Mouse (Mus musculus) CD4-positive, CD25-positive, alpha-beta regulatory T cell (primary cell): ENCODE results near the gene Pnpla5. TPM values are rescaled to one million over a fixed set of nuclear protein-coding genes. Genes with fewer than 3 reads are reported as not detected.

Experiments used
- polyA plus RNA-seq: library from polyadenylated mRNA; unstranded; fragments of 100-300 nt; shearing (Covaris generic); gene quantifications from one replicate; pipeline ENCODE4 v1.2.1, GENCODE M21; 2017

The Pnpla5 gene
- polyA plus RNA-seq, result not detected

GRCm38 (mm10) chr15:84123075-84123474 is at the start of gene Pnpla5:
TSS of gene Pnpla5 (minus strand) at chr15:84123175.

GRCm38 (mm10) chr15:84167600-84167999 is 44.6 kb upstream of the Pnpla5 start, which contains the start of gene Pnpla3:
TSS of gene Pnpla3 (plus strand) at chr15:84167837.

DNA sequence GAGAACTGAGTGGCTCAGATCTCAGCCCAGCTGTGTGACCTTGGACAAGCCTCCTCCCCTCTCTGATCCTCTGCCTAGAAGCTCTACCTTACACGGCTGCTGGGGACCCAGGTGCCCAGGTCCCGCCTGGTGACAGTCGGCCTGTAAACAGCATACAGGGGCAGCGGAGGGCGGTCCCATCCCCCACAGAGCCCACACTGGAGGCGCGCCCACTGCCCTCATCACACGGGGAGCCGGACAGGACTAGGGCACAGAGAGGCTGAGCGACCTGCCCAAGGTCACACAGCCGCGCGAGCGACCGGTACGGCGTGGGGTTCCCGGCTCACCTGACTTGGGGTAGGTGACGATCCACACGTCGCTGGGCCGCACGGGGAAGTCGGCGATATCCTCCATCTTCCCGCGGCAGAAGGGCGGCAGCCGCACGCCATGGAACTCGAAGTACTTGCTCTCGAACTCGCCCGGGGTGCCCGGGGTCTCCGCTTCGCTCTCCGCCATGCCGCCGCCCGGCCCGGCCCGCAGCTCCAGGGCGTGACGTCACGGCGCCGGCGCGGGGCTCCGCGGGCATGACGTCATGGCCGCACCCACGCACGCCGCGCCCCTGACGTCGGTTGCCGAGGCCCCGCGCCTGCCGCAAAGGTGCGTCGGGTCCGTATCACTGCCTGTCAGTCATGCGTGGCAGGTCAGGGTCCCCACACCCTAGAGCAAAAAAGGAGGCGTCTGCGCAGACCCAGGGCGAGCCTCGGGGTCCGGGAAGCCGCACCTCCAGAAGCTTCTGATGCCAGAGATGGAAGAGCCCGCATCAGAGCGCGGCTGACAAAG is 17.7 kb downstream of the Pnpla5 start, which contains the start of gene Sult4a1:
Gene Sult4a1, minus strand, starts transcription at position 650 of the 819 bp plus-strand sequence.

DNA sequence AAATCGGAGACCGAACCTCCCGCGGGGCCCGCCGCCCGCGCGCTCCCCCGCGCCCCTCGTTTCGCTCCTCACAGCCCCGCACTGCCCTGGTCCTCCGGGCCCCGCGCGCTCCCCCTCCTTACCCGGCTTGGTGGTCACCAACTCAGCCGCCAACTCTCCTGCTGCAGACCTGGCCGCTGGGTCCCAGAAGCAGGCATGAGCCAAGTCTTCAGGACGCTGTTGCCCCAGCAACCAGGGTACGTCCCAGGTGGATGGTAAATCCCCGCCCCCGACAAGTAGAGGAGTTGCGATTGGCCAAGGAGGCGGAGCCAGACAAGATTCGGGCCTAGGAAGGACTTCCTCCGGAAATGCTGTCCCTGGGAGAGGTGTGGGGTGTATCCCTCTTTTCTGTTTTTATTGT is 57.8 kb downstream of the Pnpla5 start, which contains the start of gene Efcab6:
Gene Efcab6, minus strand, starts transcription at position 240 of the 400 bp plus-strand sequence.

Other genes with a start within 250 kb of the Pnpla5 start
- gene Efcab6, start 57.8 kb downstream of the Pnpla5 start, polyA plus RNA-seq, result not detected
- gene Sult4a1, start 17.4 kb downstream of the Pnpla5 start, polyA plus RNA-seq, result 0.36 TPM
- gene Pnpla3, start 44.7 kb upstream of the Pnpla5 start, polyA plus RNA-seq, result 0.41 TPM
- 119 TPM for gene Samm50, start 69.1 kb upstream of the Pnpla5 start, polyA plus RNA-seq
- gene Parvb, start 108.9 kb upstream of the Pnpla5 start, polyA plus RNA-seq, result 0.59 TPM
- gene Parvg, start 200.9 kb upstream of the Pnpla5 start, polyA plus RNA-seq, result 126 TPM